Mouse (Mus musculus): ENCODE measurements around the gene Ufd1. TPM values are rescaled to one million over a fixed set of nuclear protein-coding genes. Genes with fewer than 3 reads are reported as not detected.

Ufd1 gene
- polyA plus RNA-seq, 1 experiment from 2014 or later = 80.2 TPM

GRCm38 (mm10) chr16:18777101-18778080, 34.2 kb upstream of the Ufd1 start:
- ATAC-seq (ENCODE audit: low FRiP score, low TSS enrichment) (no peak), DNase-seq (peak; percentile 43)
- H3K4me3 ChIP-seq (replicated peaks; ENCODE audit: low read depth, low read length) = peak overlapping the region; percentile 42
- peak overlapping the region; percentile 62 for H3K4me2 ChIP-seq (ENCODE audit: low read length)
- no peaks in the 10 kb centered on the region for H3K9me3 ChIP-seq (ENCODE audit: control insufficient read depth, low read length)
- H3K9ac ChIP-seq (replicated peaks; ENCODE audit: low read length) = peak overlapping the region; percentile 37; the same call in 1 of the 2 replicates
- 3% methylated on average over 80 of the region's 80 CpGs for WGBS
- peaks cover 8% of the 10 kb centered on the region; the same call in 1 of the 2 replicates for H3K4me1 ChIP-seq (ENCODE audit: control insufficient read depth, insufficient read depth, low read length)
- peaks cover 38% of the 10 kb centered on the region for H3K27me3 ChIP-seq (ENCODE audit: control insufficient read depth, insufficient read depth, low read length)
- no peak overlapping the region for H3K27ac ChIP-seq (replicated peaks; ENCODE audit: low read depth, low read length)
- H3K36me3 ChIP-seq (ENCODE audit: control insufficient read depth, insufficient read depth, low read length) = no peaks in the 10 kb centered on the region

GRCm38 (mm10) chr16:18778461-18778860, 33.1 kb upstream of the Ufd1 start:
- no peak overlapping the region for H3K4me3 ChIP-seq (replicated peaks; ENCODE audit: low read depth, low read length)
- no peaks in the 10 kb centered on the region for H3K36me3 ChIP-seq (ENCODE audit: control insufficient read depth, insufficient read depth, low read length)
- 59% methylated on average over 2 of the region's 2 CpGs for WGBS
- no peaks in the 10 kb centered on the region for H3K9me3 ChIP-seq (ENCODE audit: control insufficient read depth, low read length)
- no peak for DNase-seq
- H3K9ac ChIP-seq (replicated peaks; ENCODE audit: low read length) = no peak overlapping the region
- peaks cover 38% of the 10 kb centered on the region for H3K27me3 ChIP-seq (ENCODE audit: control insufficient read depth, insufficient read depth, low read length)
- H3K4me1 ChIP-seq (ENCODE audit: control insufficient read depth, insufficient read depth, low read length) = peaks cover 8% of the 10 kb centered on the region; the same call in 1 of the 2 replicates
- ATAC-seq (ENCODE audit: low FRiP score, low TSS enrichment) = no peak
- no peak overlapping the region for H3K4me2 ChIP-seq (ENCODE audit: low read length)
- H3K27ac ChIP-seq (replicated peaks; ENCODE audit: low read depth, low read length) = no peak overlapping the region

- DNase-seq (no peak), ATAC-seq (ENCODE audit: low FRiP score, low TSS enrichment) (no peak)
- H3K4me2 ChIP-seq (ENCODE audit: low read length) = no peak overlapping the region
- no peaks in the 10 kb centered on the region for H3K9me3 ChIP-seq (ENCODE audit: control insufficient read depth, low read length)
- peaks cover 7% of the 10 kb centered on the region; the same call in 1 of the 2 replicates for H3K4me1 ChIP-seq (ENCODE audit: control insufficient read depth, insufficient read depth, low read length)
- H3K9ac ChIP-seq (replicated peaks; ENCODE audit: low read length) = no peak overlapping the region
- H3K27me3 ChIP-seq (ENCODE audit: control insufficient read depth, insufficient read depth, low read length) = peaks cover 22% of the 10 kb centered on the region
- 93% methylated on average over 10 of the region's 10 CpGs for WGBS
- no peak overlapping the region for H3K27ac ChIP-seq (replicated peaks; ENCODE audit: low read depth, low read length)
- H3K36me3 ChIP-seq (ENCODE audit: control insufficient read depth, insufficient read depth, low read length) = 0 out of 2 replicates have a peak, but pooled peaks cover 3% of the 10 kb centered on the region
- no peak overlapping the region for H3K4me3 ChIP-seq (replicated peaks; ENCODE audit: low read depth, low read length)
These were observed 29.8 kb upstream of the Ufd1 start for GRCm38 (mm10) chr16:18781810-18782209.

- H3K4me3 ChIP-seq (replicated peaks; ENCODE audit: low read depth, low read length) = no peak overlapping the region
- no peak overlapping the region for H3K4me2 ChIP-seq (ENCODE audit: low read length)
- 93% methylated on average over 7 of the region's 7 CpGs for whole genome bisulfite sequencing
- ATAC-seq (ENCODE audit: low FRiP score, low TSS enrichment) (no peak), DNase-seq (no peak)
- H3K4me1 ChIP-seq (ENCODE audit: control insufficient read depth, insufficient read depth, low read length) = no peaks in the 10 kb centered on the region
- H3K36me3 ChIP-seq (ENCODE audit: control insufficient read depth, insufficient read depth, low read length) = peaks cover 6% of the 10 kb centered on the region; the same call in 1 of the 2 replicates
- H3K27ac ChIP-seq (replicated peaks; ENCODE audit: low read depth, low read length) = no peak overlapping the region
- H3K27me3 ChIP-seq (ENCODE audit: control insufficient read depth, insufficient read depth, low read length) = no peaks in the 10 kb centered on the region
- H3K9me3 ChIP-seq (ENCODE audit: control insufficient read depth, low read length) = no peaks in the 10 kb centered on the region
- H3K9ac ChIP-seq (replicated peaks; ENCODE audit: low read length) = no peak overlapping the region
These were observed 26.6 kb upstream of the Ufd1 start for GRCm38 (mm10) chr16:18785025-18785424.

- ATAC-seq (ENCODE audit: low FRiP score, low TSS enrichment) = no peak
- H3K4me2 ChIP-seq (ENCODE audit: low read length) = no peak overlapping the region
- H3K9me3 ChIP-seq (ENCODE audit: control insufficient read depth, low read length) = no peaks in the 10 kb centered on the region
- 85% methylated on average over 1 of the region's 1 CpGs for WGBS
- H3K36me3 ChIP-seq (ENCODE audit: control insufficient read depth, insufficient read depth, low read length) = peaks cover 6% of the 10 kb centered on the region; the same call in 1 of the 2 replicates
- no peaks in the 10 kb centered on the region for H3K4me1 ChIP-seq (ENCODE audit: control insufficient read depth, insufficient read depth, low read length)
- H3K9ac ChIP-seq (replicated peaks; ENCODE audit: low read length) = no peak overlapping the region
- H3K4me3 ChIP-seq (replicated peaks; ENCODE audit: low read depth, low read length) = no peak overlapping the region
- no peaks in the 10 kb centered on the region for H3K27me3 ChIP-seq (ENCODE audit: control insufficient read depth, insufficient read depth, low read length)
- no peak for DNase-seq
- no peak overlapping the region for H3K27ac ChIP-seq (replicated peaks; ENCODE audit: low read depth, low read length)
These were observed 26.1 kb upstream of the Ufd1 start for GRCm38 (mm10) chr16:18785485-18785884.

- no peak overlapping the region for H3K4me3 ChIP-seq (replicated peaks; ENCODE audit: low read depth, low read length)
- no peaks in the 10 kb centered on the region for H3K9me3 ChIP-seq (ENCODE audit: control insufficient read depth, low read length)
- H3K36me3 ChIP-seq (ENCODE audit: control insufficient read depth, insufficient read depth, low read length) = peaks cover 6% of the 10 kb centered on the region; the same call in 1 of the 2 replicates
- no peak overlapping the region for H3K9ac ChIP-seq (replicated peaks; ENCODE audit: low read length)
- WGBS = 94% methylated on average over 10 of the region's 10 CpGs
- ATAC-seq (ENCODE audit: low FRiP score, low TSS enrichment) (no peak), DNase-seq (no peak)
- H3K4me2 ChIP-seq (ENCODE audit: low read length) = no peak overlapping the region
- no peaks in the 10 kb centered on the region for H3K27me3 ChIP-seq (ENCODE audit: control insufficient read depth, insufficient read depth, low read length)
- H3K4me1 ChIP-seq (ENCODE audit: control insufficient read depth, insufficient read depth, low read length) = no peaks in the 10 kb centered on the region
- no peak overlapping the region for H3K27ac ChIP-seq (replicated peaks; ENCODE audit: low read depth, low read length)
These were observed 24.9 kb upstream of the Ufd1 start for GRCm38 (mm10) chr16:18786652-18787051.

GRCm38 (mm10) chr16:18788627-18789406, 22.8 kb upstream of the Ufd1 start:
- ATAC-seq (ENCODE audit: low FRiP score, low TSS enrichment) (no peak), DNase-seq (no peak)
- Histone ChIP-seq H3K36me3 (ENCODE audit: control insufficient read depth, insufficient read depth, low read length) (peaks cover 6% of the 10 kb centered on the region; the same call in 1 of the 2 replicates), H3K4me3 (replicated peaks; ENCODE audit: low read depth, low read length) (no peak overlapping the region), H3K27me3 (ENCODE audit: control insufficient read depth, insufficient read depth, low read length) (no peaks in the 10 kb centered on the region), H3K27ac (replicated peaks; ENCODE audit: low read depth, low read length) (no peak overlapping the region), H3K9me3 (ENCODE audit: control insufficient read depth, low read length) (no peaks in the 10 kb centered on the region), H3K9ac (replicated peaks; ENCODE audit: low read length) (no peak overlapping the region), H3K4me2 (ENCODE audit: low read length) (no peak overlapping the region), H3K4me1 (ENCODE audit: control insufficient read depth, insufficient read depth, low read length) (no peaks in the 10 kb centered on the region)
- WGBS = 92% methylated on average over 10 of the region's 10 CpGs

- 92% methylated on average over 11 of the region's 11 CpGs for WGBS
- Histone ChIP-seq H3K4me3 (replicated peaks; ENCODE audit: low read depth, low read length) (no peak overlapping the region), H3K9me3 (ENCODE audit: control insufficient read depth, low read length) (no peaks in the 10 kb centered on the region), H3K27me3 (ENCODE audit: control insufficient read depth, insufficient read depth, low read length) (no peaks in the 10 kb centered on the region), H3K4me1 (ENCODE audit: control insufficient read depth, insufficient read depth, low read length) (no peaks in the 10 kb centered on the region), H3K27ac (replicated peaks; ENCODE audit: low read depth, low read length) (no peak overlapping the region), H3K4me2 (ENCODE audit: low read length) (no peak overlapping the region), H3K36me3 (ENCODE audit: control insufficient read depth, insufficient read depth, low read length) (peaks cover 10% of the 10 kb centered on the region; the same call in 1 of the 2 replicates), H3K9ac (replicated peaks; ENCODE audit: low read length) (no peak overlapping the region)
- ATAC-seq (ENCODE audit: low FRiP score, low TSS enrichment) (no peak), DNase-seq (no peak)
These were observed 16.2 kb upstream of the Ufd1 start for GRCm38 (mm10) chr16:18795223-18795899.
